ENCODE assay signal across 18 mouse cellular contexts in genomic region chr1:92730576-92730975, GRCm38 (mm10).
DNase-seq lines count a peak whose midpoint lies in the region; ATAC-seq and TF ChIP-seq lines count a peak whose summit lies in the region.
"Had no signal": no experiment of that assay in that cellular context is flagged by ENCODE, and none has a peak within 500 bp of the region (broad histone marks: within the 10 kb centered on the region; RNA-seq: fewer than 3 reads in every experiment).

No protein-coding gene starts in this region.

- peak overlapping the region; percentile 9; the same call in 1 of the 2 replicates for H3K4me2 ChIP-seq in forebrain, embryonic 13.5 days
- no peak overlapping the region for H3K4me2 ChIP-seq in forebrain, embryonic 11.5 days (ENCODE audit: low read depth, low read length, severe bottlenecking)
- H3K4me2 ChIP-seq: hindbrain, embryonic 14.5 days; neural tube, embryonic 13.5 days had no signal

- H3K27me3 ChIP-seq in forebrain, embryonic 13.5 days, result no peaks in the 10 kb centered on the region
- H3K27me3 ChIP-seq in forebrain, embryonic 11.5 days (ENCODE audit: control insufficient read depth, insufficient read depth, low read length), result no peaks in the 10 kb centered on the region
- H3K27me3 ChIP-seq: neural tube, embryonic 13.5 days had no signal

- H3K27ac ChIP-seq in forebrain, embryonic 13.5 days, result peak overlapping the region; percentile 37; the same call in 1 of the 2 replicates
- H3K27ac ChIP-seq in forebrain, embryonic 11.5 days (ENCODE audit: low read depth, low read length), result no peak overlapping the region
- H3K27ac ChIP-seq: hindbrain, embryonic 14.5 days; liver, embryonic 14.5 days; neural tube, embryonic 13.5 days had no signal

- H3K36me3 ChIP-seq in forebrain, embryonic 13.5 days (ENCODE audit: poor library complexity, severe bottlenecking), result no peaks in the 10 kb centered on the region
- H3K36me3 ChIP-seq in forebrain, embryonic 11.5 days (ENCODE audit: control insufficient read depth, insufficient read depth, low read length), result no peaks in the 10 kb centered on the region
- H3K36me3 ChIP-seq: G1E; neural tube, embryonic 13.5 days had no signal

- no peak for TF ChIP-seq POLR2A in brain, embryonic 14.5 days (IDR thresholded peaks at IDR 0.05; ENCODE audit: borderline replicate concordance, extremely low read depth, insufficient read depth, insufficient read length, poor library complexity, severe bottlenecking)

- peaks cover 56% of the 10 kb centered on the region for H3K4me1 ChIP-seq in forebrain, embryonic 13.5 days
- no peaks in the 10 kb centered on the region; the same call in 1 of the 2 replicates for H3K4me1 ChIP-seq in forebrain, embryonic 11.5 days (replicated peaks; ENCODE audit: control insufficient read depth, insufficient read depth, low read length)

- H3K9ac ChIP-seq in forebrain, embryonic 13.5 days, result peak overlapping the region; percentile 14; the same call in 1 of the 2 replicates
- H3K9ac ChIP-seq in forebrain, embryonic 11.5 days (ENCODE audit: low read length), result no peak overlapping the region
- H3K9ac ChIP-seq: hindbrain, embryonic 14.5 days; liver, embryonic 14.5 days; neural tube, embryonic 13.5 days had no signal

- H3K4me3 ChIP-seq in forebrain, embryonic 13.5 days, result no peak overlapping the region
- no peak overlapping the region for H3K4me3 ChIP-seq in forebrain, embryonic 11.5 days (ENCODE audit: low read depth, low read length)
- H3K4me3 ChIP-seq: neural tube, embryonic 13.5 days had no signal

- DNase-seq in forebrain, embryonic 11.5 days (ENCODE audit: low spot score), result no peak
- peak; percentile 75 for DNase-seq in Muller cell, postnatal 12 days (ENCODE audit: inconsistent ontology term)
- DNase-seq in brain, embryonic 14.5 days (ENCODE audit: low read depth), result peak; percentile 76
- peak; percentile 44 to 49 for DNase-seq in layer of hippocampus, postnatal 10 days (ENCODE audit: low spot score in 2 of 2)
- no peak for DNase-seq in heart, adult 8-10 months (ENCODE audit: low spot score)
- DNase-seq in right cerebral cortex, adult 18-20 months, result no peak
- DNase-seq: adrenal gland, postnatal 14 days; embryo, embryonic 11 days; heart, adult 18-20 months; kidney, adult 18-20 months; kidney, postnatal 14 days; right cerebral cortex, postnatal 4 days had no signal

- no peak for TF ChIP-seq CTCF in brain, embryonic 14.5 days (IDR thresholded peaks at IDR 0.05; ENCODE audit: borderline replicate concordance, extremely low read depth, insufficient read depth, insufficient read length)

- H3K9me3 ChIP-seq in forebrain, embryonic 13.5 days (replicated peaks), result no peaks in the 10 kb centered on the region
- no peaks in the 10 kb centered on the region for H3K9me3 ChIP-seq in forebrain, embryonic 11.5 days (ENCODE audit: control insufficient read depth, low read length)
- H3K9me3 ChIP-seq: G1E; neural tube, embryonic 13.5 days had no signal

- 52% methylated on average over 6 of the region's 6 CpGs for WGBS in forebrain, embryonic 13.5 days
- 61% methylated on average over 6 of the region's 6 CpGs for whole genome bisulfite sequencing in forebrain, embryonic 11.5 days

- no peak for ATAC-seq in forebrain, embryonic 13.5 days
- no peak for ATAC-seq in forebrain, embryonic 11.5 days (replicated peaks; ENCODE audit: low FRiP score)
- ATAC-seq: lung, postnatal 0 days had no signal

Comparison
In these comparisons a context has a peak if more than half of its experiments do, and no peak if none do; other contexts are left out.
1. DNase-seq: peak in Muller cell, postnatal 12 days (single experiment), brain, embryonic 14.5 days (single experiment) and layer of hippocampus, postnatal 10 days (2 of 2); none in forebrain, embryonic 11.5 days (single experiment), heart, adult 8-10 months (single experiment) and right cerebral cortex, adult 18-20 months (single experiment).